ENCODE assay signal across 8 mouse cellular contexts in genomic region chr1:91800967-91801843, GRCm38 (mm10). TPM values are rescaled to one million over a fixed set of nuclear protein-coding genes. Genes with fewer than 3 reads are reported as not detected.
DNase-seq lines count a peak whose midpoint lies in the region; ATAC-seq and TF ChIP-seq lines count a peak whose summit lies in the region.

Gene Twist2, plus strand, starts transcription at chr1:91801461.

- H3K4me3 ChIP-seq in cerebellum, adult 2 months (replicated peaks; ENCODE audit: insufficient read depth, low read depth, low read length) = no peak within 1 kb of the TSS
- H3K4me3 ChIP-seq in embryonic facial prominence, embryonic 14.5 days (ENCODE audit: low read depth, low read length) = peak within 1 kb of the TSS; percentile 71
- H3K4me3 ChIP-seq in heart, embryonic 13.5 days = peak within 1 kb of the TSS; percentile 57
- peak within 1 kb of the TSS; percentile 49 for H3K4me3 ChIP-seq in kidney, postnatal 0 days (replicated peaks; ENCODE audit: low read depth, low read length)

- H3K9me3 ChIP-seq in embryonic facial prominence, embryonic 14.5 days (ENCODE audit: control insufficient read depth, low read length) = no peaks in the 10 kb centered on the region
- no peaks in the 10 kb centered on the region for H3K9me3 ChIP-seq in heart, embryonic 13.5 days
- no peaks in the 10 kb centered on the region for H3K9me3 ChIP-seq in kidney, postnatal 0 days (replicated peaks; ENCODE audit: low read length)

- under 1% methylated on average over 77 of the region's 77 CpGs for WGBS in cerebellum, adult 2 months
- under 1% methylated on average over 55 of the region's 77 CpGs for WGBS in embryonic facial prominence, embryonic 14.5 days
- WGBS in heart, embryonic 13.5 days = under 1% methylated on average over 70 of the region's 77 CpGs
- under 1% methylated on average over 70 of the region's 77 CpGs for WGBS in kidney, postnatal 0 days

- TF ChIP-seq POLR2A in cerebellum, adult 2 months (IDR thresholded peaks at IDR 0.05; ENCODE audit: borderline replicate concordance, insufficient read depth, low read length) = no peak

- no peaks in the 10 kb centered on the region for H3K4me1 ChIP-seq in cerebellum, adult 2 months (ENCODE audit: control insufficient read depth, insufficient read depth, low read length)
- peaks cover 8% of the 10 kb centered on the region for H3K4me1 ChIP-seq in embryonic facial prominence, embryonic 14.5 days (ENCODE audit: control insufficient read depth, insufficient read depth, low read length)
- H3K4me1 ChIP-seq in heart, embryonic 13.5 days = peaks cover 27% of the 10 kb centered on the region
- no peaks in the 10 kb centered on the region for H3K4me1 ChIP-seq in kidney, postnatal 0 days (replicated peaks; ENCODE audit: insufficient read depth, low read length)

- H3K27ac ChIP-seq in cerebellum, adult 2 months (ENCODE audit: insufficient read depth, low read length) = no peak within 1 kb of the TSS
- H3K27ac ChIP-seq in embryonic facial prominence, embryonic 14.5 days (replicated peaks; ENCODE audit: low read depth, low read length) = peak within 1 kb of the TSS; percentile 91
- H3K27ac ChIP-seq in heart, embryonic 13.5 days (replicated peaks) = peak within 1 kb of the TSS; percentile 42; the same call in 1 of the 2 replicates
- H3K27ac ChIP-seq in kidney, postnatal 0 days = no peak within 1 kb of the TSS

- H3K27me3 ChIP-seq in cerebellum, adult 2 months (ENCODE audit: control insufficient read depth, insufficient read depth, low read length) = no peaks in the 10 kb centered on the region; the same call in 1 of the 2 replicates
- peaks cover 36% of the 10 kb centered on the region for H3K27me3 ChIP-seq in embryonic facial prominence, embryonic 14.5 days (replicated peaks; ENCODE audit: control insufficient read depth, insufficient read depth, low read length)
- H3K27me3 ChIP-seq in heart, embryonic 13.5 days (replicated peaks) = peaks cover 84% of the 10 kb centered on the region
- H3K27me3 ChIP-seq in kidney, postnatal 0 days (ENCODE audit: insufficient read depth, low read length) = peaks cover 37% of the 10 kb centered on the region

- peak; percentile 82 for ATAC-seq in embryonic facial prominence, embryonic 14.5 days (ENCODE audit: low read depth)
- ATAC-seq in heart, embryonic 13.5 days (ENCODE audit: extremely low read depth, insufficient number of reproducible peaks, low FRiP score, low TSS enrichment) = no peak; the same call in 1 of the 2 replicates
- peak; percentile 29; the same call in 1 of the 2 replicates for ATAC-seq in kidney, postnatal 0 days (replicated peaks; ENCODE audit: low FRiP score, low read depth)

- no peaks in the 10 kb centered on the region for H3K36me3 ChIP-seq in embryonic facial prominence, embryonic 14.5 days (ENCODE audit: control insufficient read depth, insufficient read depth, low read length)
- H3K36me3 ChIP-seq in heart, embryonic 13.5 days = no peaks in the 10 kb centered on the region
- H3K36me3 ChIP-seq in kidney, postnatal 0 days (ENCODE audit: insufficient read depth, low read length) = no peaks in the 10 kb centered on the region

- peak within 1 kb of the TSS; percentile 74 for H3K9ac ChIP-seq in embryonic facial prominence, embryonic 14.5 days (ENCODE audit: low read depth, low read length)
- peak within 1 kb of the TSS; percentile 74 for H3K9ac ChIP-seq in heart, embryonic 13.5 days
- peak within 1 kb of the TSS; percentile 53 for H3K9ac ChIP-seq in kidney, postnatal 0 days (ENCODE audit: low read depth, low read length)

- peak; percentile 29 to 31 for DNase-seq in cerebellum, postnatal 10 days
- no peak for DNase-seq in cerebellum, adult 2 months
- peak; percentile 93 for DNase-seq in embryonic facial prominence, embryonic 14.5 days (ENCODE audit: low spot score)
- peak; percentile 78 for DNase-seq in kidney, postnatal 0 days (ENCODE audit: low spot score)
- DNase-seq in lung, postnatal 25 days (ENCODE audit: low spot score) = peak; percentile 29
- peak; percentile 41 for DNase-seq in right cerebral cortex, postnatal 4 days
- no peak for DNase-seq in cerebellum, adult 8-10 months

- TF ChIP-seq CTCF in cerebellum, adult 2 months (IDR thresholded peaks at IDR 0.05; ENCODE audit: borderline replicate concordance, insufficient read depth, low read depth, low read length) = no peak
- TF ChIP-seq CTCF in kidney, postnatal 0 days (IDR thresholded peaks at IDR 0.05; ENCODE audit: low read depth) = no peak; the same call in 1 of the 2 replicates

- H3K4me2 ChIP-seq in embryonic facial prominence, embryonic 14.5 days (ENCODE audit: low read depth, low read length) = peak within 1 kb of the TSS; percentile 88
- H3K4me2 ChIP-seq in heart, embryonic 13.5 days = peak within 1 kb of the TSS; percentile 84
- H3K4me2 ChIP-seq in kidney, postnatal 0 days (ENCODE audit: low read length) = peak within 1 kb of the TSS; percentile 78

RNA-seq across cellular contexts. Expression of gene Twist2, which starts in this region (rescaled TPM):
- 0.15 and 0.17 TPM in 2 replicates for polyA plus RNA-seq in cerebellum, adult 2 months (2012; rRNA removed)
- polyA plus RNA-seq in embryonic facial prominence, embryonic 14.5 days (2014; fragmentation: Nextera tagmentation; extraction: Ambion mirVana) = 46.4 and 50.9 TPM in 2 replicates
- 2.4 and 3.9 TPM in 2 replicates for polyA plus RNA-seq in heart, embryonic 13.5 days (2015; fragmentation: Nextera tagmentation; extraction: Ambion mirVana)
- polyA plus RNA-seq in kidney, postnatal 0 days (2015; fragmentation: Nextera tagmentation; extraction: Ambion mirVana) = 4.4 TPM in 2 replicates

Comparison
In these comparisons a context has a peak if more than half of its experiments do, and no peak if none do; other contexts are left out.
1. DNase-seq: peak in cerebellum, postnatal 10 days (2 of 2), embryonic facial prominence, embryonic 14.5 days (single experiment), kidney, postnatal 0 days (single experiment), lung, postnatal 25 days (single experiment) and right cerebral cortex, postnatal 4 days (single experiment); none in cerebellum, adult 2 months (0 of 2) and cerebellum, adult 8-10 months (single experiment).
2. H3K27ac ChIP-seq: peak in embryonic facial prominence, embryonic 14.5 days (single experiment) and heart, embryonic 13.5 days (single experiment); none in cerebellum, adult 2 months (single experiment) and kidney, postnatal 0 days (single experiment).
3. Peak in every context shown above with its lines, with median percentiles within 50 percentile points of each other: H3K4me2 ChIP-seq and H3K9ac ChIP-seq.